Mouse (Mus musculus) lung, embryonic 15.5 days (tissue): ENCODE measurements at regions not wholly inside any gene's neighbourhood (a gene's known extent, or its start where the extent isn't known, plus 50 kb on each side); places are given as distances from the start of the nearest gene placed in this dataset.

Experiments
- ATAC-seq: fragments of 200-750 bp; cut with Nextera tagmentation; 2 replicates; pipeline ENCODE4 v1.8.0; 2017; ENCODE audit warnings: moderate number of reproducible peaks, borderline replicate concordance; ENCODE audit not compliant: low FRiP score, low TSS enrichment; ENCODE audit errors: extremely low read depth
- H3K27ac ChIP-seq: fragments of 300-500 bp; sonication (generic); 2 replicates; pipeline ENCODE4 v1.5.1; 2015; ENCODE audit warnings: moderate library complexity, mild to moderate bottlenecking, inconsistent platforms
- H3K27me3 ChIP-seq: fragments of 300-500 bp; sonication (generic); 2 replicates; pipeline ENCODE4 v1.6.1; 2015; ENCODE audit warnings: inconsistent platforms
- H3K36me3 ChIP-seq: fragments of 300-500 bp; sonication (generic); 2 replicates; pipeline ENCODE4 v1.6.1; 2015; ENCODE audit warnings: inconsistent platforms
- H3K4me1 ChIP-seq: fragments of 300-500 bp; sonication (generic); 2 replicates; pipeline ENCODE4 v1.6.1; 2015; ENCODE audit warnings: inconsistent platforms
- H3K4me2 ChIP-seq: fragments of 300-500 bp; sonication (generic); 2 replicates; pipeline ENCODE4 v1.6.1; 2015; ENCODE audit warnings: inconsistent platforms, mild to moderate bottlenecking, moderate library complexity
- H3K4me3 ChIP-seq: fragments of 300-500 bp; sonication (generic); 2 replicates; pipeline ENCODE4 v1.5.1; 2015; ENCODE audit warnings: mild to moderate bottlenecking, inconsistent platforms
- H3K9ac ChIP-seq: fragments of 300-500 bp; sonication (generic); 2 replicates; pipeline ENCODE4 v1.6.1; 2015; ENCODE audit warnings: inconsistent platforms
- H3K9me3 ChIP-seq: fragments of 300-500 bp; sonication (generic); 2 replicates; pipeline ENCODE4 v1.6.1; 2016; ENCODE audit warnings: inconsistent platforms
- WGBS: fragments of 180-500 bp; shearing (Covaris S2); methylation state at CpG from one replicate; pipeline ENCODE4 v1.1.7; 2015; 5-methylcytosine and 5-hydroxymethylcytosine counted together

GRCm38 (mm10) chr12:13728986-13729385, 422.9 kb downstream of the Fam84a start:
- no peak for ATAC-seq
- H3K36me3 ChIP-seq = no peaks in the 10 kb centered on the region
- H3K27me3 ChIP-seq = no peaks in the 10 kb centered on the region
- no peaks in the 10 kb centered on the region for H3K4me1 ChIP-seq
- H3K9me3 ChIP-seq = no peaks in the 10 kb centered on the region
- WGBS = 83% methylated on average over 4 of the region's 4 CpGs
- H3K27ac ChIP-seq = no peak overlapping the region
- H3K9ac ChIP-seq = no peak overlapping the region
- H3K4me3 ChIP-seq = no peak overlapping the region
- H3K4me2 ChIP-seq = no peak overlapping the region

- WGBS = 30% methylated on average over 2 of the region's 2 CpGs
- Histone ChIP-seq H3K4me1 (no peaks in the 10 kb centered on the region), H3K4me2 (no peak overlapping the region), H3K27me3 (no peaks in the 10 kb centered on the region), H3K9me3 (no peaks in the 10 kb centered on the region), H3K9ac (no peak overlapping the region), H3K4me3 (no peak overlapping the region), H3K36me3 (no peaks in the 10 kb centered on the region), H3K27ac (no peak overlapping the region)
- ATAC-seq = no peak
These were observed 427.3 kb downstream of the Fam84a start for GRCm38 (mm10) chr12:13724511-13724910.

GRCm38 (mm10) chr12:13709806-13710205, 440.9 kb downstream of the Nbas start:
- no peaks in the 10 kb centered on the region for H3K36me3 ChIP-seq
- H3K4me2 ChIP-seq = no peak overlapping the region
- 71% methylated on average over 3 of the region's 3 CpGs for WGBS
- ATAC-seq = no peak
- no peak overlapping the region for H3K27ac ChIP-seq
- no peaks in the 10 kb centered on the region for H3K9me3 ChIP-seq
- no peak overlapping the region for H3K9ac ChIP-seq
- no peaks in the 10 kb centered on the region for H3K4me1 ChIP-seq
- H3K27me3 ChIP-seq = no peaks in the 10 kb centered on the region
- H3K4me3 ChIP-seq = no peak overlapping the region

- H3K9me3 ChIP-seq = no peaks in the 10 kb centered on the region
- no peak overlapping the region for H3K9ac ChIP-seq
- no peak overlapping the region for H3K27ac ChIP-seq
- no peaks in the 10 kb centered on the region for H3K4me1 ChIP-seq
- no peak overlapping the region for H3K4me3 ChIP-seq
- H3K4me2 ChIP-seq = no peak overlapping the region
- no peaks in the 10 kb centered on the region for H3K27me3 ChIP-seq
- no peak for ATAC-seq
- no peaks in the 10 kb centered on the region for H3K36me3 ChIP-seq
- 79% methylated on average over 5 of the region's 5 CpGs for WGBS
These were observed 438.8 kb downstream of the Nbas start for GRCm38 (mm10) chr12:13707747-13708146.

GRCm38 (mm10) chr12:13706510-13706909, 437.6 kb downstream of the Nbas start:
- Histone ChIP-seq H3K27ac (no peak overlapping the region), H3K4me1 (no peaks in the 10 kb centered on the region), H3K27me3 (no peaks in the 10 kb centered on the region), H3K9me3 (no peaks in the 10 kb centered on the region), H3K4me3 (no peak overlapping the region), H3K9ac (no peak overlapping the region), H3K36me3 (no peaks in the 10 kb centered on the region), H3K4me2 (no peak overlapping the region)
- 46% methylated on average over 4 of the region's 4 CpGs for WGBS
- no peak for ATAC-seq

GRCm38 (mm10) chr12:13703604-13704003, 434.7 kb downstream of the Nbas start:
- no peak overlapping the region for H3K9ac ChIP-seq
- no peaks in the 10 kb centered on the region for H3K4me1 ChIP-seq
- no peak overlapping the region for H3K4me3 ChIP-seq
- ATAC-seq = no peak
- no peak overlapping the region for H3K4me2 ChIP-seq
- 82% methylated on average over 3 of the region's 3 CpGs for WGBS
- no peak overlapping the region for H3K27ac ChIP-seq
- no peaks in the 10 kb centered on the region for H3K36me3 ChIP-seq
- H3K9me3 ChIP-seq = no peaks in the 10 kb centered on the region
- no peaks in the 10 kb centered on the region for H3K27me3 ChIP-seq

GRCm38 (mm10) chr12:13699858-13700257, 430.9 kb downstream of the Nbas start:
- no peaks in the 10 kb centered on the region for H3K4me1 ChIP-seq
- no peaks in the 10 kb centered on the region for H3K9me3 ChIP-seq
- no peak overlapping the region for H3K4me2 ChIP-seq
- WGBS = 50% methylated on average over 2 of the region's 2 CpGs
- no peak overlapping the region for H3K4me3 ChIP-seq
- no peak for ATAC-seq
- no peaks in the 10 kb centered on the region for H3K36me3 ChIP-seq
- H3K9ac ChIP-seq = no peak overlapping the region
- no peak overlapping the region for H3K27ac ChIP-seq
- no peaks in the 10 kb centered on the region for H3K27me3 ChIP-seq

- 57% methylated on average over 4 of the region's 4 CpGs for WGBS
- no peak overlapping the region for H3K27ac ChIP-seq
- H3K4me1 ChIP-seq = no peaks in the 10 kb centered on the region
These were observed 429.9 kb downstream of the Nbas start for GRCm38 (mm10) chr12:13698834-13699233.

GRCm38 (mm10) chr12:13691394-13692165, 422.6 kb downstream of the Nbas start:
- Histone ChIP-seq H3K27me3 (no peaks in the 10 kb centered on the region), H3K27ac (no peak overlapping the region), H3K4me1 (no peaks in the 10 kb centered on the region), H3K9ac (no peak overlapping the region), H3K4me3 (no peak overlapping the region), H3K4me2 (no peak overlapping the region), H3K9me3 (no peaks in the 10 kb centered on the region), H3K36me3 (no peaks in the 10 kb centered on the region)
- ATAC-seq = no peak
- 61% methylated on average over 2 of the region's 2 CpGs for WGBS

More at GRCm38 (mm10) chr12:13698834-13699233, 429.9 kb downstream of the Nbas start:
- no peaks in the 10 kb centered on the region for H3K9me3 ChIP-seq
- H3K4me2 ChIP-seq = no peak overlapping the region
- no peaks in the 10 kb centered on the region for H3K27me3 ChIP-seq
- H3K9ac ChIP-seq = no peak overlapping the region
- H3K36me3 ChIP-seq = no peaks in the 10 kb centered on the region
- no peak overlapping the region for H3K4me3 ChIP-seq
- no peak for ATAC-seq

GRCm38 (mm10) chr12:13677266-13677665, 408.3 kb downstream of the Nbas start:
- Histone ChIP-seq H3K4me2 (no peak overlapping the region), H3K27me3 (no peaks in the 10 kb centered on the region), H3K9ac (no peak overlapping the region), H3K4me1 (no peaks in the 10 kb centered on the region), H3K27ac (no peak overlapping the region), H3K9me3 (no peaks in the 10 kb centered on the region), H3K4me3 (no peak overlapping the region), H3K36me3 (no peaks in the 10 kb centered on the region)
- ATAC-seq = no peak
- WGBS = 66% methylated on average over 1 of the region's 1 CpGs

GRCm38 (mm10) chr12:13669453-13669852, 400.5 kb downstream of the Nbas start:
- Histone ChIP-seq H3K36me3 (no peaks in the 10 kb centered on the region), H3K9me3 (no peaks in the 10 kb centered on the region), H3K27me3 (no peaks in the 10 kb centered on the region), H3K4me1 (no peaks in the 10 kb centered on the region), H3K4me2 (no peak overlapping the region), H3K4me3 (no peak overlapping the region), H3K9ac (no peak overlapping the region), H3K27ac (no peak overlapping the region)
- ATAC-seq = no peak

GRCm38 (mm10) chr12:13668485-13669022, 399.6 kb downstream of the Nbas start:
- H3K4me2 ChIP-seq = no peak overlapping the region
- no peaks in the 10 kb centered on the region for H3K9me3 ChIP-seq
- no peak overlapping the region for H3K9ac ChIP-seq
- H3K4me3 ChIP-seq = no peak overlapping the region
- H3K27ac ChIP-seq = no peak overlapping the region
- H3K36me3 ChIP-seq = no peaks in the 10 kb centered on the region
- no peaks in the 10 kb centered on the region for H3K4me1 ChIP-seq
- no peaks in the 10 kb centered on the region for H3K27me3 ChIP-seq
- ATAC-seq = no peak
- 26% methylated on average over 3 of the region's 3 CpGs for WGBS
